Mouse (Mus musculus) hindbrain, embryonic 11.5 days (tissue): Measurements from ENCODE around the gene Cldn10. TPM values are rescaled to one million over a fixed set of nuclear protein-coding genes. Genes with fewer than 3 reads are reported as not detected.

Source experiments
- ATAC-seq: fragments of 200-750 bp; cut with Nextera tagmentation; 2 replicates; pipeline ENCODE4 v1.8.0; 2017; ENCODE audit warnings: mild to moderate bottlenecking, moderate TSS enrichment, moderate library complexity; ENCODE audit not compliant: low FRiP score
- DNase-seq: peaks from one replicate; pipeline ENCODE4 v3.0.0-alpha.2; 2015; ENCODE audit warnings: low spot score
- H3K27ac ChIP-seq: fragments of 300-500 bp; sonication (generic); 2 replicates; pipeline ENCODE4 v1.5.1; 2014; ENCODE audit warnings: mild to moderate bottlenecking, low read depth, low read length
- H3K27me3 ChIP-seq: fragments of 300-500 bp; sonication (generic); 2 replicates; pipeline ENCODE4 v1.6.1; 2014; ENCODE audit warnings: mild to moderate bottlenecking, low read length, moderate library complexity, mixed read lengths; ENCODE audit not compliant: control insufficient read depth, insufficient read depth
- H3K36me3 ChIP-seq: fragments of 300-500 bp; sonication (generic); 2 replicates; pipeline ENCODE4 v1.6.1; 2014; ENCODE audit warnings: mild to moderate bottlenecking, low read length, moderate library complexity, mixed read lengths; ENCODE audit not compliant: control insufficient read depth, insufficient read depth
- H3K4me1 ChIP-seq: fragments of 300-500 bp; sonication (generic); replicated peaks from 2 replicates; pipeline ENCODE4 v1.6.1; 2014; ENCODE audit warnings: low read length, mixed read lengths; ENCODE audit not compliant: control insufficient read depth, insufficient read depth
- H3K4me2 ChIP-seq: fragments of 300-500 bp; sonication (generic); replicated peaks from 2 replicates; pipeline ENCODE4 v1.6.1; 2014; ENCODE audit warnings: mild to moderate bottlenecking, low read depth, low read length
- H3K4me3 ChIP-seq: fragments of 300-500 bp; sonication (generic); 2 replicates; pipeline ENCODE4 v1.5.1; 2014; ENCODE audit warnings: low read depth, low read length
- H3K9ac ChIP-seq: fragments of 300-500 bp; sonication (generic); 2 replicates; pipeline ENCODE4 v1.6.1; 2014; ENCODE audit warnings: low read depth, low read length
- H3K9me3 ChIP-seq: fragments of 300-500 bp; sonication (generic); 2 replicates; pipeline ENCODE4 v1.6.1; 2016; ENCODE audit warnings: low read length; ENCODE audit not compliant: control insufficient read depth
- WGBS: fragments of 180-500 bp; shearing (Covaris S2); extraction: QIAGEN DNeasy Blood & Tissue Kit; methylation state at CpG from one replicate; pipeline ENCODE4 v1.1.7; 2014; 5-methylcytosine and 5-hydroxymethylcytosine counted together
- polyA plus RNA-seq: library from polyadenylated mRNA; unstranded; fragments of >200 nt; fragmentation: Nextera tagmentation; extraction: Ambion mirVana; gene quantifications from 2 replicates; pipeline ENCODE4 v1.2.1, GENCODE M21; 2014

Cldn10 gene
- 0.89 and 0.99 TPM in 2 replicates for polyA plus RNA-seq

DNA sequence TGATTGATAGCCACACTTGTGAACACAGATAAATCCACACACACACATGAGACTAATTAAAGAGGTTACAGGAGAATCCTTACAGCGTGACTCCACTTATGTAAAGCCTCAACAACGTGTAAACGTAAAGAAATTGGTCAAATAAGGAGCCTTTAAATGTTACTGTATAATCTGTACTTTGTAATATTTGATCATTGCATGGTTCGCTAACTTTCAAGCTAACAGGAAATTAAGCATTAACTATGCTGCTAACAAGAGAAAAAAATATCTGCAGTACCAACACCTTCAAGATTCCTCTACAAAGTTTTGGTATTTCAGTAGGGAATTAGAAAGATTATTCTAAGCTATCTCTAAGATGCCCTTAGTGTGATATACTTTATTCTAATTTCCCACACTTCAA is at the start of gene Cldn10:
Gene Cldn10 (plus strand): TSS at position 288 of the 400 bp plus-strand sequence.
- ATAC-seq, result no peak
- Histone ChIP-seq H3K27ac (no peak within 1 kb of the TSS), H3K27me3 (no peaks in the 10 kb centered on the region), H3K36me3 (no peaks in the 10 kb centered on the region), H3K9ac (no peak within 1 kb of the TSS), H3K4me1 (no peaks in the 10 kb centered on the region), H3K9me3 (no peaks in the 10 kb centered on the region), H3K4me2 (no peak within 1 kb of the TSS), H3K4me3 (no peak within 1 kb of the TSS)
- no peak for DNase-seq
- 74% methylated on average over 4 of the region's 4 CpGs for WGBS

DNA sequence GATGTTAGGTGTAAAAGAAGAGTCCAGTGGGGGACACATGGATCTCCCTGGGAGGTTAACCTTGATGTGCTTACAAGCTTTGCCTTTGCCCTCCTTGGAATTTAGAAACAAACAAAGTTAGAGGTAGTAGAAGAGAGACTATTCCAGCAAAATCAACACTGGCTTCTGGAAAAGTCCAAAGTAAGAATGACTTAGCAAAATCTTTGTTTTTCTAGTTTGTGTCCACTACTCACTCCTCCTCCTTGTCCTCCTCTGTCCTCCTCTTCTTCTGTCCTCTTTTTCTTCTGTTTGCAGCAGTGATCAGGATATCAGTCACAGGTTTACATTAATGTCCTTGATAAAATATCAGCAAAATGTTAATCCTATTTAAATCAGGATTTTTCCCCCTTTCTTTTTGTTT is 45.9 kb upstream of the Cldn10 start:
- DNase-seq, result no peak
- Histone ChIP-seq H3K27me3 (no peaks in the 10 kb centered on the region), H3K4me3 (no peak overlapping the region)

DNA sequence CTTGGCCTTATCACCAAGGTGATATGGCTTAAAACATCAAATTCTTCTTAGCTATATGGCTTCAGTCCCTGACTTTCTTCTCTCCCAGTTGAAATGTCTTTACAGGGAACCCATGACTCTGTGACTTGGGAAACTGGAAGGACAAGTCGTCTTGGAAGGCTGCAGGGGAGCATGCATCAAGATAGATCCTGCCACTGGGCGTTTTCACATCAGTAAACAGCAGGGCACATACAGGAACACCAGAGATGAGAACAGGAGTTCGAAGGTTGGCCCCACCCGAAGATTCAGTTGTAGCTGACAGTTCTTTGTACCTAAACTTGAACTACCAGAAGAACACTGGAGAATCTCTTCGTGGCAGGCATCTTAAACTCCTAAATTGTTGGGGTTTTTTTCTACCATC is 44.8 kb upstream of the Cldn10 start:
- H3K4me3 ChIP-seq, result no peak overlapping the region
- H3K36me3 ChIP-seq, result no peaks in the 10 kb centered on the region
- no peaks in the 10 kb centered on the region for H3K4me1 ChIP-seq
- DNase-seq (no peak), ATAC-seq (no peak)
- no peak overlapping the region for H3K9ac ChIP-seq
- no peaks in the 10 kb centered on the region; the same call in 1 of the 2 replicates for H3K9me3 ChIP-seq
- no peak overlapping the region for H3K27ac ChIP-seq
- no peaks in the 10 kb centered on the region for H3K27me3 ChIP-seq
- no peak overlapping the region for H3K4me2 ChIP-seq
- 79% methylated on average over 5 of the region's 5 CpGs for WGBS

More for the DNA sequence above, 45.9 kb upstream of the Cldn10 start:
- no peak overlapping the region for H3K27ac ChIP-seq
- H3K4me2 ChIP-seq, result no peak overlapping the region
- no peak overlapping the region for H3K9ac ChIP-seq
- no peak for ATAC-seq
- H3K36me3 ChIP-seq, result no peaks in the 10 kb centered on the region
- H3K4me1 ChIP-seq, result no peaks in the 10 kb centered on the region
- H3K9me3 ChIP-seq, result no peaks in the 10 kb centered on the region; the same call in 1 of the 2 replicates

DNA sequence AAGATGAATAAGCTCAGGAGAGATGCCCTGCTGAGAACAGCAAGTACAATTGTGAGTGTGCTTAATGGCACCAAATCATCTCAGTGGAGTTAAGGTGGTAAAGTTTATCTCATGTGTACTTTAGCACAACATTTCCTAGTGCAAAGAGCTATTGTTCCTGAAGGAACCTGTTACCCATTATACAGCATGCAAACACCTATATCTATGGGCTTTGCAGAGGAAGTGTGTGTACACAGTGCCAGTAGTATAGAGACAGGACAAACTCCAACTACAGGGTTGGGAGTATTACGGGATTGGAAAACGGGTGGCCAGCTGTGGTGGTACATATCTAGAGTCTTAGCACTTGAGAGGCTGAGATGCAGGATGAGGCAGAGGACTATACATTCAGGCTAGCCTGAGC is 38.6 kb upstream of the Cldn10 start:
- Histone ChIP-seq H3K4me2 (no peak overlapping the region), H3K4me3 (no peak overlapping the region), H3K27ac (no peak overlapping the region), H3K36me3 (no peaks in the 10 kb centered on the region), H3K9ac (no peak overlapping the region), H3K27me3 (no peaks in the 10 kb centered on the region), H3K9me3 (no peaks in the 10 kb centered on the region), H3K4me1 (no peaks in the 10 kb centered on the region)
- ATAC-seq, result no peak
- WGBS, result 99% methylated on average over 2 of the region's 2 CpGs
- DNase-seq, result no peak

DNA sequence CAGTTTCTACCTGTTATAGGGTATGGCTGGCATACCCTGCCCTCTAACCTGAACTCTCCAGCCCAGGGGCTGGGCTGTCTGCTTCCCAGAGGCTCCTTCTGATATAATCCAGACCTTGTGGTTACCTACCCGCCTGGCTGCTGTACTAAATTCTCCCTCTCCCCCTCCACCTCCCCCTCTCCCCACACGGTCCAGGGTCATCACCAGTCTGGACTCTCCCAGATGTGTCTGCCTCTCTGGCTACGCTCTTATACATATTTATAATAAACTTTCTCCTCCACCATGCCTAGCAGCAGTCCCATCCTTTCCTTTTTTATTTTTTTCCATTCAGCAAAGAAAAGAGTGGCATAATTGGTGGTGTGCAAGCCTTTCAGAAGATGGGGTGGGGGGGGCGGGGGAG is 38.0 kb upstream of the Cldn10 start:
- Histone ChIP-seq H3K9me3 (no peaks in the 10 kb centered on the region), H3K27ac (no peak overlapping the region), H3K27me3 (no peaks in the 10 kb centered on the region), H3K9ac (no peak overlapping the region), H3K4me2 (no peak overlapping the region), H3K4me1 (no peaks in the 10 kb centered on the region), H3K36me3 (no peaks in the 10 kb centered on the region), H3K4me3 (no peak overlapping the region)
- peak; percentile 53 for ATAC-seq
- DNase-seq, result no peak
- 29% methylated on average over 4 of the region's 4 CpGs for WGBS

DNA sequence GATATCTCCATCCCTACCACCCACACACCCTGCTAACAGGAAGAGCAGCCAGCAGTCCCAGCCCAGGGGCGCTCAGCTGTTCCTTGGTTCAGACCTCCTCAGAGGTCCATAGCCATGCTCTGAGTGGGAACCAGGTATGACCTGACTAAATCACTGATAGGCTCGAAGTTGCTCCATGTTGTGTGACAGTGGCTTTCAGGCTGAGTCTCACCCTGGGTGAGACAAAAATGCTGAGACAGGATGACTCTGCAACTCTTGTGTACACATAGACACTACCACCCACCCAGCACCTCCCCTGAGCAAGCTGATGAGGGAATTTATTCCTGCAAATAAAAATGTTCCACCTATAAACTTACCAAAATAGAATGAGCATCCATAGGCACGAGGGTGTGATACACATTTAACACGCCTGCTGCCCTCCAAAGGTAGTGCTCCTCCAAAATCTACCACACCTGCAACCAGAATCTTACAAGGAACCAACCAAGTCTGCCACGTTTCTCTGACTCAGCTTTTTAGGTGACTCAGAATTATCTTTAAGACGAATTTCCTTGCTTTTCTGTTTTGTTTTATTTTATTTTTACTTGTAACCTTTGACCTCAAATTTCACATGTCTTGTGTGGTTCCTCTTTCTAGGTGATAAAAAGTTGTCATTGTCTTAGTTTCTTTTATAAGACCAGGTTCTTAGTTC is 37.1 kb upstream of the Cldn10 start:
- ATAC-seq (0 out of 2 replicates have a peak, but pooled peaks have one; percentile 16), DNase-seq (no peak)
- Histone ChIP-seq H3K9ac (no peak overlapping the region), H3K4me1 (no peaks in the 10 kb centered on the region), H3K27me3 (no peaks in the 10 kb centered on the region), H3K4me2 (no peak overlapping the region), H3K4me3 (no peak overlapping the region), H3K9me3 (no peaks in the 10 kb centered on the region), H3K36me3 (no peaks in the 10 kb centered on the region), H3K27ac (no peak overlapping the region)
- 81% methylated on average over 6 of the region's 6 CpGs for WGBS

DNA sequence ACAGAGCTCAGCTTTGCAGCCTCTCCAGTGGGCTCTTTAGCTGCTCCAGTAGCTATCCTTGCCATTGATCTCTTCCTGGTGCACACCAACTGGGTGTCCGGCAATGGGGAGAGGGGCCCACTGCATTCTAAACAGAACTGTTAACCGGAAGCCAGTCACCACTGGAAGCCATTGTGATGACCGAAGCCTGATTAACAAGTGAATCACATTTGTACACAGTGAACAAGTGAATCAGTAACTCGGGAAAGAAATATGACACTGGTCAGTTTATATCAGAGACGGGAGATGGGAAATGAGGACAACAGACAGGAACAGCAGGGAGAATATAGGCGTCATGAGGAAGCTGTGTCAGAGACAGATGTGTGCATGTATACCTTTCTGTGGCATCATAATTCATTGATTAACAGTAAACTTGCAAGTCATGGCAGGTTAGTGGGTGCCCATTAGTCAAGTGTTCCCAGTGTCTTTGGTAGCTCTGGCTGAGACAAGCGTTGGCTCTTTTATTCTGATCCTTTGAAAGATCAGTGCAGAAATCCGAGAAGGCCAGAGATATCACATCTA is 36.4 kb upstream of the Cldn10 start:
- H3K4me2 ChIP-seq, result no peak overlapping the region
- H3K4me3 ChIP-seq, result no peak overlapping the region
- H3K27ac ChIP-seq, result no peak overlapping the region
- H3K36me3 ChIP-seq, result no peaks in the 10 kb centered on the region
- ATAC-seq, result no peak
- H3K27me3 ChIP-seq, result no peaks in the 10 kb centered on the region
- DNase-seq, result no peak
- H3K9me3 ChIP-seq, result no peaks in the 10 kb centered on the region
- no peaks in the 10 kb centered on the region for H3K4me1 ChIP-seq
- WGBS, result 64% methylated on average over 8 of the region's 8 CpGs
- H3K9ac ChIP-seq, result no peak overlapping the region

DNA sequence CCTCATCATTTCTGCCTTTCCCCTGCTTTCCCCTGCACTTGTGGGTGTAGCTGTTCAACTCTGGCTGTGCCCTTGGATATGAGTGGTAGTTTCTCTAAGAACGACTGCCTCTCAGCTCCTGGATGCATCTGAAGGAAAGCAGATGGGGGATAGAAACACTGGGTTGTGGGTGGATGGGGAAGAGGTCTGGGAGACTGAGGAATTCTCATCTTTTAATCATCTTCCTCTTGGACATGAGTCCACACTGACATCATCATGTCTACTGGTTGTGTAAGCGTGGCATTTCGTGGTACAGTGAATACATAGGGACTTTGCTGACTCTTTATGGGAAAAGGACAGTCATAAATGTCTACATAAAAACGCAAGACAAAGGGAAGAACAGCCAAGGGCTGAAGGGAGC is 31.7 kb upstream of the Cldn10 start:
- H3K9me3 ChIP-seq, result no peaks in the 10 kb centered on the region
- no peak overlapping the region for H3K4me2 ChIP-seq
- no peak for ATAC-seq
- H3K4me1 ChIP-seq, result no peaks in the 10 kb centered on the region
- WGBS, result 88% methylated on average over 4 of the region's 4 CpGs
- H3K36me3 ChIP-seq, result no peaks in the 10 kb centered on the region
- no peak overlapping the region for H3K27ac ChIP-seq
- DNase-seq, result no peak
- no peak overlapping the region for H3K9ac ChIP-seq
- H3K27me3 ChIP-seq, result no peaks in the 10 kb centered on the region
- H3K4me3 ChIP-seq, result no peak overlapping the region

DNA sequence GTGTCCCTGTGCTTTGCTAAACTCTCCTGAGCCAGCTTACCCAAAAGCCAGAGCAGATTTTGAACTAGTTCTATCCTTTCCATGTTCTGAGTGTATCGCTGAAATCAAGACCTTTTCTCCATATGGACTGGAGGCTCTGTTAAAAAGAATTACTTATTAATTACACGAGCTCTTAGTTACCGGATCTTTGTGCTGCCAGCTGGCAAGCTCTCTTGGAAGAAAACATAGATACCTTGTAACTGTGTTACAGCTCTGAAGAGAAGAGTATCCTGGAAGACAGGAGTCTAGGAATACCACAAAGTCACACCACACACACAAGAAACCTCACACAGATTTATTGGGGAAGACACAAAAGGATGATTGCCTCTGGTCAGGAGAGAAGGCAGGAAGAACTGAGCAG is 31.1 kb upstream of the Cldn10 start:
- no peaks in the 10 kb centered on the region for H3K9me3 ChIP-seq
- H3K27ac ChIP-seq, result no peak overlapping the region
- H3K27me3 ChIP-seq, result no peaks in the 10 kb centered on the region
- ATAC-seq, result no peak
- no peaks in the 10 kb centered on the region for H3K4me1 ChIP-seq
- no peak overlapping the region for H3K4me2 ChIP-seq
- H3K4me3 ChIP-seq, result no peak overlapping the region
- WGBS, result 89% methylated on average over 3 of the region's 3 CpGs
- no peaks in the 10 kb centered on the region for H3K36me3 ChIP-seq
- DNase-seq, result no peak
- no peak overlapping the region for H3K9ac ChIP-seq
